Mouse (Mus musculus) ES-Bruce4 (cell line): ENCODE results near the gene Mmd.

Source experiments
- CTCF ChIP-seq: IDR thresholded peaks from one replicate; pipeline ENCODE4 v1.8.1; 2011; ENCODE audit warnings: low read depth, low read length
- POLR2A ChIP-seq: IDR thresholded peaks from one replicate; pipeline ENCODE4 v1.8.1; 2011; ENCODE audit warnings: low read length; ENCODE audit not compliant: insufficient read depth

DNA sequence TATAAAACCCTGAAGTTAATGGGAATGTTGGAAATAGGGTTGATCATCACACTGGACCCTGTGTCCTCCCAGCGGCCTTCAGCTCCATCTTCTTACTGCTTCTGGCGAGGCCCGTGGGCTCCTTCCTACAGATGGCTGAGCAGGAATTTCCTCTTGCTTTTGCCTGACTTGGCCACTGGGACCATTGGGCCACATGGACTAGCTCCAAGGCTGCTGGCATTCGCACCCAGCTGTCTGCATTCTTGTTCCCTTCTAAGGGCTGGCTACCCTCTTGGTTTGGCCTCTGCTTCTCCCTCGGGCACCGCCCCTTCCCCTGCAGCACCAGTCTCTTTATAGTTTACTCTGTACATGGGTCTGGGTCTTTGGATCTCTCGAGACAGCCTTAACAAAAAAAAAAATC is 26.4 kb downstream of the Mmd start:
- TF ChIP-seq CTCF = no peak
- no peak for TF ChIP-seq POLR2A
